Mouse (Mus musculus): ENCODE results near the gene Pitpnb.

DNA sequence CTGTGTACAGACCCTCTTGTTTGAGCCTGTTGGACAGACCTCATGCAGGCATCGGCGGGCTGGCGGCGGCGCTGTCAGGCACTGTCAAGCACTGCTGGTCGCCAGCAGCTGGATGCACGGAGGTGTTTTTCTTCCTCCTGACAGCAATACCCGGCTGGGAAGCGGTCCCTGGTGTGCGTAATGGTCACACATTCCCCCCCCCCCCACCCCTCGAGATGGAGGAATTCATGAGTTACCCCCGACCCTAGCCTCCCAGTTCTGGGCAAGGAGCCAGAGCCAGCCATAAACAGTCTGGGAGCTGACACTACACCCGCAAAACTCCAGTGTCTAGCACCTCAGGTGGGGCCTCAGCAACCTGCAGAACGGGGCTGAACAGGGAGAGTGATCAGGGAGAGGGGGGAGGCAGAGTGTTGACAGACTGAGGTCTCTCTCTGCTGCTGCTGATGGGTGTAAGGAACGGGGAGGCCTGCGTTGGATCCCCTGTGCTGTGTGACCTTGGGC, 103.8 kb downstream of the Pitpnb start:
- no peak for TF ChIP-seq CTCF (IDR thresholded peaks at IDR 0.05; ENCODE audit: borderline replicate concordance, insufficient read depth, low read length)
- TF ChIP-seq POLR2A (IDR thresholded peaks at IDR 0.05; ENCODE audit: low read depth, low read length): no peak
